Mouse (Mus musculus) thymus, postnatal 4 days (tissue): ENCODE measurements around the gene Pdxk.
A peak's percentile ranks its signal among the peaks of the same experiment; 100 is the strongest.
"Not testable (repeated sequence)": the region's sequence is repeated elsewhere in the genome, so short reads cannot be mapped to it uniquely, and the experiment has no call there.

ENCODE experiments used
- DNase-seq: peaks from one replicate; pipeline ENCODE4 v3.0.0; 2021

Gene Pdxk

DNA sequence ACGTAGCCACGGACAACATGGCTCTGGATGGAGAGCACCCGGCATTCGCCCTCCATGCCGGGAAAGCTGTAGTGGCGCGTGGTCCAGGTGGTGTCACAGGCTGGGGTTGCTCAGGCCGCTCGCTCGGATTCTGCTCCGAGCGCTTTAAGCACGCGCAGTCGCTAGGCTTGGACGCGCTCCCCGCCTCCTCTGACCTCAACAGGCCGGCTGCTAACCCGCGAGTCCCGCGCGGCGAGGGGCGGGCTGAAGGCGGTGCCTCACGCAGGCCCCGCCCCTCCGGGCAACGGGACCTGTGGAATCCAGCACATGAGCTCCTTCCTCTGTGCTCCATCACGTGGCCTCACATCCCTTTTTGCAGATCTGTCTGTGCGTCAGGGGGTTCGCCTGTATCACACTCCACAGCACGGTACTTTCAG, at the start of gene Pdxk:
TSS of gene Pdxk (minus strand) at position 184 of the 416 bp plus-strand sequence.
- peak; percentile 95 for DNase-seq

DNA sequence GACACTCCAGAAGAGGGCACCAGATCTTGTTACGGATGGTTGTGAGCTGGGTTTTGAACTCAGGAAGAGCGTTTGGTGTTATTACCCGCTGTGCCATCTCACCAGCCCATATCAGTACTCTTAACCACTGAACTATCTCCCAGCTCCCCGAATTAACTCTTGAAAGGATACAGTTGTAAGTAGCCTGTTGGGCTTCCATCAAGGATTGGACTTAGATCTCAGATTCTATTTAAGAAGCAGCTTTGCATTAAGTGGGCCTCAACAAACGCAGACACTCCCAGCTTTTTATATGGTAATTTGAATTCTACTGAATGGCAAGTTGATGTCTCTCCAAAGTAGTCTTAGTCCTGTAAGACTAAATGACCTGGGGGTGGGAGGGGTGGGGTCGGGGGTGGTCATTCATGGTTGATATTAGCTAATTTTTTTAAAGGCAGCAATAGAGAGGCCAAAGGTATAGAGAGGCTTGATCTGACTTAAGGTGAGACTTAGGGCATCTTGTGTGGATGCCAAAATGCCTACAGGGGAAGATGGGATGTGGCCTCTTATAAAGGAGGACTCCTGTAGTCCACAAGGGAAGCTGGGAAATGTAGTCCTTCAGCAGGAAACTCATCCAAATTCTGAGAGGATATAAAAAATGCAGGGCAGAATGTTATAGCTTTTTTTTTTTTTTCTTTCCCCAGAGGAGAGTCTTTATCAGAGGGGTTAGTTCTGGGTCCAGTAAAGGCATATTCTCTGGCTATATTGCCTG, 38.4 kb upstream of the Pdxk start:
- DNase-seq, result no peak

GRCm38 (mm10) chr10:78487431-78488086, 22.8 kb upstream of the Pdxk start:
- peak; percentile 94 for DNase-seq

DNA sequence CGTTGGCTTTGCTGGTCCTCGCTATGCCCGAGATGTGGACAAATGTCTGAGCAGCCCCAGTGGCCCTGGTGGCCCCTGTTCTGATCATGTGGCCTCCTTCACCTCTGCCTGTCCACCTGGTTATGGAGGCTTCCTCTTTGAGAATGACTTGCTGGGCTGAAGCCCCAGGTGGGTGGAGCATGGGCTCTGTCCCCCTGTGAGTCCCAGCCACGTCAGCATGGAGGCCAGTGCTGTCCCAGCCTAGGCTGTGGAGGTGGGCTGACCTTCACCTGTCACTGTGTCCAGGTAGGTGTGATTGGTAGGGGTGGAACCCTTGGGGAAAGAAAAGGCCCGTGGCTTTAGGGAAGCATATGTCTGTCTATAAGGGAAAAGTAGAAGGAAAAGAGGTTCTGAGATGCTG, 22.1 kb upstream of the Pdxk start:
- DNase-seq, result no peak

GRCm38 (mm10) chr10:78485369-78485768, 20.6 kb upstream of the Pdxk start:
- DNase-seq, result not testable (repeated sequence)

DNA sequence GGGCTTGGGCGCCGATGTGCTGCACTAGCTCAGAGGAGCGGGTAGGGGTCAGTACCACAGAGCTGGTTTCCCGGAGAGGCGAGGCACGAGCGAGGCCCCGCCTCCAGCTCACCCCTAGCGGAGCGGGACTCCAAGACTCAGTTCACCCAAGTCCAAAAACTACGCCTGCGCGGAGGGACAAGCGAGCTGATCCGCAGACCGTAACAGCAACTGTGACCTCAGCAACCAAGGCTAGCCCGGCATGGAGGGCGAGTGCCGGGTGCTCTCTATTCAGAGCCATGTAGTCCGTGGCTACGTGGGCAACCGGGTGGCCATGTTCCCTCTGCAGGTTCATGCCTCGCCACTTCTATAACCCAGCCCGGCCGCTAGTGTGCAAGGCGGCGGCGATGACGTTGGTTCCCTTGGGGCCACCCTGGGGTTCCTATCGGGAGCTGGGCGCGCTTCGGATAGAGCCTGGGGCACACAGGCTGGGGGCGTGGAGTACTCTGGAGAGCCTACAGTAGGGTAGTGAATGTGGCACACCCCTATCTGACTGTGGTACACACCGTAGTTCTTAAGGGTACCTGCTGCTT, 17.2 kb upstream of the Pdxk start:
- peak; percentile 78 for DNase-seq

DNA sequence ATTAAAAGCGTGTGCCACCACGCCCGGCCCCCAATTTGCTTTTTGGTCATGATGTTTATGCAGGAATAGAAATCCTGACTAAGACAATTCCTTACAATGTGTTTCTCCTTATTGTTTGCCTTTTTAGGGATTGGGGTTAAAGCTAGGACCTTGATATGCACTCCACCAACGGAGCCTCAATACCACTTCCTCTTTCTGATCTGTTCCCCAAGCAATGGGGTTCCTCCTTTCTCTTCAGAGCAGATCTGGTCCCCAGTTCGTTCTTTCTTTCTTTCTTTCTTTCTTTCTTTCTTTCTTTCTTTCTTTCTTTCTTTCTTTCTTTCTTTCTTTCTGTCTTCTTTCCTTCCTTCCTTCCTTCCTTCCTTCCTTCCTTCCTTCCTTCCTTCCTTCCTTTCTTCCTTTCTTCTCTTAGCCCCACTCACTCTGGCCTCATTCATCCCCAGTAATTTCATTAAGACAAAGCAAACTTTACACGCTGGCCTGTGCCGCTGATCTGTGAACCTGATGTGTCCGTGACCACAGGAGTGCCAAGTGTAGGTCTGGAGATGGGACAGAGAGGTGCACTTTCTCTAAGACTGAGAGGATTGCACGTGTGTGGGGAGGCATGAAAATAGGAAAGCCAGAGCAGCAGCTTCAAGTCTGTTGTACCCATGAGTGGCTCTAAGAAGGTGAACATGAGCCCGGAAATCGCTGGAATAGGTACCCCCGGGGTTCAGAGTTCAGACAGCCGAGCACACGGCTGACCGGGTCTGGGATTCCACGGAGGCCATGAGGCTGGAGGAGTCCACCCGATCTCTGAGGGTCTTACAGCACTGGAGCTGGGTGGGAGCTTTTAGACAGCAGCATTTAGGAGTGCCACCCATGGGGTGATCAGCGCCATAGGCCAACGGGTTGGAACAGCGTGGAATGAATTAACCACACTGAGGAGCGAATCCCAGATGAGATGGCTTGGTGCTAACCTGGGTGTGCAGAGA, 16.5 kb upstream of the Pdxk start:
- DNase-seq, result peak; percentile 24

GRCm38 (mm10) chr10:78476821-78477220, 12.0 kb upstream of the Pdxk start:
- no peak for DNase-seq

DNA sequence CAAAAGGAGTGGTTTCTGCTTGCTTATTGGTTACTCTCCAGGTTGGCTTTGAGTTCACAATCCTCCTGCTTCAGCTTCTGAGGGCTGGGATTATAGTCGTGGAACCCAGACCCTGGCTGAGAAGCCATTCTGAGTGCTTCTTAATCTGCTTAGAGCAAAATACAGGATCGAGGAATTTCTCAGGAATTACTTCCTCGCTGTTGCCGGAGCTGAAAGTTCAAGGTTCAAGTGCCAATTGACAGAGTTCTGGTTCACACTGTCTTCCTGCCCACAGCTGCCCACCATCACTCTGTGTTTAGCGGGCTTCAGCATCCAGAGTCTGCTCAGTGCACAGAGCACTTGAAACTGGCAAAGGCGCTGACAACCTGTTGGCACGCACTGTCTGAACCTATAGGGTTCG, 10.0 kb upstream of the Pdxk start:
- DNase-seq, result no peak

DNA sequence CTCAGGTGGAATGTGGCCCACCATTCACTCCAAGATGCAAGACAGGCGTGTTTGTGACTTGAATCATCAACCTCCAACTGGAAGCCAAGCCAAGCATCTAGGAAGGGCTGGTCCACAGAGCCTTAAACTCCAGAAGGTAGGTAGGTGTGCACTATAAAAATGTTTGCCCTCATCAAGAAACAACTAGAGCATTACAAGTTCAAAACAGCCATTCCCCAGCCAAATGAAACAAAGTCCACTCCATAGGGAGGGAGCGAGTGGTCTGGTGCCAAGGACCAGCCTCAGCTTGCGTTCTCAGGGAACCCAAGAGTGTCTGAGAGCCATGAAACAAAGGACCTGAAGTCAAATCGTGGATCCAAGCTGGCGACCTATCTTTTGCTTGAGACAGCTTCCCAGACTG, 8.7 kb upstream of the Pdxk start:
- DNase-seq, result no peak

- DNase-seq, result no peak
Measured at GRCm38 (mm10) chr10:78472046-78472445, 7.3 kb upstream of the Pdxk start.

DNA sequence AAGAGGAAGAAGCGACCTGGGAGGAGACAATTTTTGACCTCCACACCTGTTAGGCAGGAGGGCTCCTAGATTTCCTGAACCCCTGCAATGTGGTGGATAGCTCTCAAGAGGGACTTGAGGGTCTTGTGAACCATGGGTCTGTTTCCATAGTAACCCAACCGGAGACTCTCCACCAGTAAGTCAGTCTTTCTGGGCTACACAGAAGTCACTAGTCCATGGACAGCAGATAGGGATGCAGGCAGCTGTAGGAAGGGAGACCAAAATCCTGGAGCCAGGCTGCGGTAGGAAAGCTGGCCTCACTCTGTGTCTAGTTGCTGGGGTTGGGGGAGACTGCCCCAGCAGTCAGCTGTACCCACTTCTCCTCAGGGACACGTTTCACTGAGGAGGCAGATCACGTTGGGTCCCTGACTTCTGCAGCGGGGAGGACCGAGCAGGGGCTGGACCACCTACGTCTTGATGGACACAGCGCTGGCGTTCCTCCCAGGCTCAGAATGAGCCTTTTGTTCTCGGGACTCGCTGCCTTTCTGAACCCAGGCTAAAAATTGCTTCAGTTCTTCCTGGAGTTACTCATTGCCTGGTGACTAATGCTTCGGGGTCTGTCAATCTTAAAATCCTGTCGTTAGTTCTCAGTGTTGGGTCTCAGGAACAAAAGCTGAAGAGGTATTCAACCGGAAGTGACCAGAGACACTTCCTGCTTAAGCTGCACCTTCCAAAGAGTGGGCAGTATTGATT, 6.0 kb upstream of the Pdxk start:
- no peak for DNase-seq

GRCm38 (mm10) chr10:78467761-78468310, 3.1 kb upstream of the Pdxk start:
- DNase-seq, result no peak

DNA sequence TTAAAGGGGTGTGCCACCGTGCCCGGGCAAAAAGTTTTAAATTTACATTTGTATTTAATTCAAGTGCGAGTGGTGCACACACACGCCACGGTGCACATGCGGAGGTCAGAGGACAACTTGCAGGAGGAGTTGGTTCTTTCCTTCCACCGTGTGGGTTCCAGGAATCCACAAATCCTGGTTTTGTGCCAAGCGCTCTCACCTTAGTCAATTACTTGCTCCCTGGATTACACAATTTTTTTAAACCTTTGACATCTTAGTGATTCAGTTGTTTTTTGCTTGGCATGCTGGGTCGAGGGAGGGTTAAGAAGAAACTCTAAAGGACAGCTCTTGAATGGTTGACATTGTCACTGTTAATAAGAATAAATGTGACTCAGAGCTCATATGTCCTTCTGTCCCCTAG, 1.9 kb upstream of the Pdxk start:
- no peak for DNase-seq

- peak; percentile 35 for DNase-seq
Measured at GRCm38 (mm10) chr10:78465472-78465871, 697 bp upstream of the Pdxk start.

GRCm38 (mm10) chr10:78464201-78464791, 479 bp downstream of the Pdxk start:
- DNase-seq, result peak; percentile 70

GRCm38 (mm10) chr10:78463769-78464167, 1.0 kb downstream of the Pdxk start:
- DNase-seq, result no peak

DNA sequence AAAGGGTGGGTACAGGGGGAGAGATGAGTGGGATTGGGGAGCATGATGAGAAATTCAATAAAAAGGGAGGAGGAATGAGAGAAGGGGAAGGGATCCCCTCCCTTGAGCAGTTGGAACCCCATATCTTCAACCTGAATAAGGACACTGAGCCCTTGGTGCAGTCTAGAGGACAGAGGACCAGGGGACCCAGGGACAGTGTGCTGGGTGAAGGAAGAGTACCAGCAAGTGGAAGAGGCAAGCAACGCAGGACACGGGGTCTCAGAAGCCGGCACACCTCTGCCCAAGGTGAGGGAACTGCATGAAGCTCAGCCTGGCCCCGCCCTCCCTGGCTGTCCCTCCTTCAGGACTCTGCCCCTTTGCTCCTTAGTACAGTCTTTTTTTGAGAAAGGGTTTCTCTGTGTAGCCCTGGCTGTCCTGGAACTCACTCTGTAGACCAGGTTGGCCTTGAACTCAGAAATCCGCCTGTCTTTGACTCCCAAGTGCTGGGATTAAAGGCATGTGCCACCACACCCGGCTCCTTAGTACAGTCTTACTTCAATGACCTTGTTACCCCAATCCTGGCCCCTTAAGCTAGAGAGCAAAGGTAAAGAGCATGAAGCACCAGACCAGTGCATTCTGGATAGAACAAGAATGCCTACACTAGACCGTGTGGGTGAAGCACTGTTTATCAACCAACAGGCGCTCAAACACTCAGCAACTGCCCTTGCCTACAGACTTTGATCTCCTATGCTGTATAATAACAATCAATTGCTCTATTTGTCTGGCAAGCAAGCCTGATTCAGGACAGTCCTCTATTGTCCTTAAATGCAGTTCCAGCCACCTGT, 1.6 kb downstream of the Pdxk start:
- DNase-seq, result no peak

- peak; percentile 60 for DNase-seq
Measured at GRCm38 (mm10) chr10:78461767-78462166, 3.0 kb downstream of the Pdxk start.

- DNase-seq, result no peak
Measured at GRCm38 (mm10) chr10:78460463-78460862, 4.3 kb downstream of the Pdxk start.
